Mouse (Mus musculus) CH12.LX (cell line): Measurements from ENCODE around the gene Fmnl1. TPM values are rescaled to one million over a fixed set of nuclear protein-coding genes. Genes with fewer than 3 reads are reported as not detected.

Experiments
- DNase-seq: peaks from one replicate; pipeline ENCODE4 v3.0.0-alpha.2; 2013; ENCODE audit errors: extremely low read depth
- H3K27ac ChIP-seq: 2 replicates; pipeline ENCODE4 v1.5.1; 2012; ENCODE audit warnings: low read depth, mild to moderate bottlenecking, control low read depth, moderate library complexity; ENCODE audit not compliant: insufficient read depth
- H3K27me3 ChIP-seq: replicated peaks from 2 replicates; pipeline ENCODE3; 2012; ENCODE audit warnings: inconsistent platforms
- H3K36me3 ChIP-seq, 2 experiments: replicated peaks in 1 of 2; 2 replicates each; pipeline versions ENCODE3 to v1.6.1; 2012; ENCODE audit warnings: inconsistent platforms in 1 of 2, low read length in 1 of 2, mild to moderate bottlenecking in 1 of 2, mixed read lengths in 1 of 2, moderate library complexity in 1 of 2; ENCODE audit not compliant: control insufficient read depth in 1 of 2, insufficient read depth in 1 of 2
- H3K4me1 ChIP-seq, 2 experiments: 2 replicates each; pipeline ENCODE4 v1.6.1; 2012; ENCODE audit warnings: inconsistent platforms in 1 of 2, moderate library complexity in 1 of 2; ENCODE audit not compliant: insufficient read depth in 2 of 2, control insufficient read depth in 1 of 2
- H3K4me2 ChIP-seq: 2 replicates; pipeline ENCODE4 v1.6.1; 2012; ENCODE audit warnings: low read depth, mild to moderate bottlenecking, control low read depth; ENCODE audit not compliant: poor library complexity, insufficient read depth, severe bottlenecking
- H3K4me3 ChIP-seq, 3 experiments: fragments of 150-350 bp in 1 of 3; sonication (generic) in 1 of 3; replicated peaks in 1 of 3; 2 replicates each; pipeline versions ENCODE3 to v1.5.1; 2011 to 2012; ENCODE audit warnings: low read depth in 2 of 3, low read length in 2 of 3, mild to moderate bottlenecking in 2 of 3, moderate library complexity in 2 of 3, control low read depth in 1 of 3, improper control_type of control experiment in 1 of 3, inconsistent platforms in 1 of 3, mixed read lengths in 1 of 3; ENCODE audit not compliant: poor library complexity in 1 of 3
- H3K79me2 ChIP-seq: replicated peaks from 2 replicates; pipeline ENCODE4 v1.6.1; 2012; ENCODE audit warnings: mild to moderate bottlenecking, moderate library complexity; ENCODE audit not compliant: control insufficient read depth, poor library complexity, insufficient read depth, severe bottlenecking; ENCODE audit errors: extremely low read depth
- H3K9ac ChIP-seq: 2 replicates; pipeline ENCODE4 v1.6.1; 2012; ENCODE audit warnings: low read depth, mild to moderate bottlenecking, control low read depth, moderate library complexity; ENCODE audit not compliant: insufficient read depth
- H3K9me3 ChIP-seq: replicated peaks from 2 replicates; pipeline ENCODE3; 2012; ENCODE audit warnings: low read length, inconsistent platforms, mixed read lengths
- CHD1 ChIP-seq: IDR thresholded peaks from 2 replicates; pipeline ENCODE4 v1.6.1; 2012; ENCODE audit warnings: low read depth, low read length, improper control_type of control experiment, inconsistent platforms
- ETS1 ChIP-seq: conservative IDR thresholded peaks from 2 replicates; pipeline ENCODE4 v1.6.1; 2012; ENCODE audit warnings: low read depth, mild to moderate bottlenecking, inconsistent platforms, low read length, improper control_type of control experiment, moderate library complexity
- HCFC1 ChIP-seq: IDR thresholded peaks from 2 replicates; pipeline ENCODE4 v1.6.1; 2012; ENCODE audit warnings: low read depth, mild to moderate bottlenecking, inconsistent platforms, low read length, improper control_type of control experiment
- JUND ChIP-seq: conservative IDR thresholded peaks from 2 replicates; pipeline ENCODE4 v1.6.1; 2011; ENCODE audit warnings: low read depth, low read length, improper control_type of control experiment
- KAT2A ChIP-seq: IDR thresholded peaks from 2 replicates; pipeline ENCODE4 v1.6.1; 2012; ENCODE audit warnings: low read length, improper control_type of control experiment, inconsistent platforms; ENCODE audit not compliant: insufficient replicate concordance
- MAX ChIP-seq: IDR thresholded peaks from 2 replicates; pipeline ENCODE4 v1.6.1; 2011; ENCODE audit warnings: low read length, improper control_type of control experiment
- MAZ ChIP-seq: IDR thresholded peaks from 2 replicates; pipeline ENCODE4 v1.6.1; 2012; ENCODE audit warnings: low read depth, mild to moderate bottlenecking, inconsistent platforms, low read length, improper control_type of control experiment, moderate library complexity
- MYC ChIP-seq: IDR thresholded peaks from 2 replicates; pipeline ENCODE4 v1.6.1; 2011; ENCODE audit warnings: low read depth, mild to moderate bottlenecking, improper control_type of control experiment, low read length
- NELFE ChIP-seq: IDR thresholded peaks from 2 replicates; pipeline ENCODE4 v1.6.1; 2011; ENCODE audit warnings: low read depth, low read length, improper control_type of control experiment
- PAX5 ChIP-seq: IDR thresholded peaks from 2 replicates; pipeline ENCODE4 v1.6.1; 2012; ENCODE audit warnings: low read length, inconsistent platforms, mixed read lengths
- POLR2AphosphoS2 ChIP-seq: IDR thresholded peaks from 2 replicates; pipeline ENCODE4 v1.6.1; 2011; ENCODE audit warnings: low read depth, low read length, improper control_type of control experiment
- RCOR1 ChIP-seq: conservative IDR thresholded peaks from 2 replicates; pipeline ENCODE4 v1.6.1; 2012; ENCODE audit warnings: low read depth, mild to moderate bottlenecking, inconsistent platforms, low read length, improper control_type of control experiment
- SMC3 ChIP-seq: IDR thresholded peaks from 2 replicates; pipeline ENCODE4 v1.6.1; 2011; ENCODE audit warnings: low read depth, low read length, improper control_type of control experiment
- TCF12 ChIP-seq: IDR thresholded peaks from 2 replicates; pipeline ENCODE4 v1.6.1; 2014; ENCODE audit warnings: low read depth, mild to moderate bottlenecking, inconsistent platforms, low read length, improper control_type of control experiment
- UBTF ChIP-seq: IDR thresholded peaks from 2 replicates; pipeline ENCODE4 v1.6.1; 2012; ENCODE audit warnings: low read depth, mild to moderate bottlenecking, inconsistent platforms, low read length, improper control_type of control experiment, moderate library complexity
- ZC3H11A ChIP-seq: IDR thresholded peaks from 2 replicates; pipeline ENCODE4 v1.6.1; 2012; ENCODE audit warnings: low read depth, mild to moderate bottlenecking, inconsistent platforms, low read length, improper control_type of control experiment
- ZKSCAN1 ChIP-seq: IDR thresholded peaks from 2 replicates; pipeline ENCODE4 v1.6.1; 2012; ENCODE audit warnings: low read depth, inconsistent platforms, low read length, improper control_type of control experiment, borderline replicate concordance
- dilution Hi-C: fragments of 300-500 bp; cut with MboI; formaldehyde crosslinking; loops from 2 replicates; pipeline ENCODE4 v1.14.3; 2020; ENCODE audit warnings: low sequenced_read_pairs; ENCODE audit not compliant: extremely low pct_unique_long_range_greater_than_20kb, extremely low pct_ligation_motif_present
- in situ Hi-C: fragments of 300-500 bp; cut with MboI; formaldehyde crosslinking; loops from 3 replicates; pipeline ENCODE4 v1.14.3; 2019; ENCODE audit warnings: low sequenced_read_pairs, low pct_ligation_motif_present, low pct_unique_long_range_greater_than_20kb, mixed read lengths
- polyA plus RNA-seq: library from polyadenylated mRNA; unstranded; fragments of >175 nt; gene quantifications from 2 replicates; pipeline ENCODE4 v1.2.1, GENCODE M21; 2012; ENCODE audit warnings: low read depth; ENCODE audit not compliant: insufficient read length
- total RNA-seq, 2 experiments: library from RNA; depleted of rRNA; stranded (reverse); fragments of 300-350 nt in 1 of 2; fragments of >200 nt in 1 of 2; gene quantifications; 2 replicates each; pipeline ENCODE4 v1.2.3; 2012 to 2014

Gene Fmnl1
- total and polyA plus RNA-seq, 3 experiments, result 6.9 to 118 (median 35.0) TPM

GRCm38 (mm10) chr11:103246731-103247290, 75.9 kb downstream of the Fmnl1 start (continued):
- TF ChIP-seq ZKSCAN1, result no peak
- no peak for TF ChIP-seq PAX5

- Histone ChIP-seq H3K79me2 (peaks cover 17% of the 10 kb centered on the region), H3K36me3 (peaks cover 2 to 33% of the 10 kb centered on the region in 2 experiments), H3K27ac (no peak overlapping the region), H3K9me3 (no peaks in the 10 kb centered on the region), H3K9ac (no peak overlapping the region), H3K4me3 (no peak overlapping the region), H3K4me2 (no peak overlapping the region), H3K27me3 (no peaks in the 10 kb centered on the region), H3K4me1 (peaks cover 34 to 75% of the 10 kb centered on the region in 2 experiments)
- dilution Hi-C loops (no loop called here), in situ Hi-C loops (no loop called here)
- TF ChIP-seq ZC3H11A, result no peak
- no peak for TF ChIP-seq TCF12
- TF ChIP-seq SMC3, result no peak
- no peak for TF ChIP-seq JUND
- no peak for TF ChIP-seq NELFE
- no peak for TF ChIP-seq UBTF
- no peak for TF ChIP-seq KAT2A
- no peak for TF ChIP-seq MYC
- TF ChIP-seq PAX5, result no peak
- no peak for TF ChIP-seq RCOR1
- no peak for TF ChIP-seq ETS1
- no peak for TF ChIP-seq MAX
- TF ChIP-seq MAZ, result no peak
- no peak for TF ChIP-seq HCFC1
- no peak for TF ChIP-seq CHD1
- TF ChIP-seq POLR2AphosphoS2, result no peak
- no peak for DNase-seq
Measured at GRCm38 (mm10) chr11:103247504-103248177, 76.7 kb downstream of the Fmnl1 start.

Other genes starting within 250 kb of the Fmnl1 start
- 50.1 and 54.4 TPM in 2 replicates for gene Kif18b, start 246.0 kb upstream of the Fmnl1 start, total RNA-seq (2012; rRNA removed)
- gene Kif18b, start 246.0 kb upstream of the Fmnl1 start, total RNA-seq (2014; rRNA removed), result 30.5 and 32.6 TPM in 2 replicates
- 47.6 and 54.0 TPM in 2 replicates for gene Kif18b, start 246.0 kb upstream of the Fmnl1 start, polyA plus RNA-seq
- not detected in 2 replicates for gene C1ql1, start 224.4 kb upstream of the Fmnl1 start, total RNA-seq (2012; rRNA removed)
- gene C1ql1, start 224.4 kb upstream of the Fmnl1 start, total RNA-seq (2014; rRNA removed), result not detected in 2 replicates
- not detected in 2 replicates for gene C1ql1, start 224.4 kb upstream of the Fmnl1 start, polyA plus RNA-seq
- gene Nmt1, start 142.9 kb upstream of the Fmnl1 start, total RNA-seq (2012; rRNA removed), result 84.5 and 93.2 TPM in 2 replicates
- gene Nmt1, start 142.9 kb upstream of the Fmnl1 start, total RNA-seq (2014; rRNA removed), result 108 and 115 TPM in 2 replicates
- 205 and 208 TPM in 2 replicates for gene Nmt1, start 142.9 kb upstream of the Fmnl1 start, polyA plus RNA-seq
- 22.4 and 24.0 TPM in 2 replicates for gene Dcakd, start 142.8 kb upstream of the Fmnl1 start, total RNA-seq (2012; rRNA removed)
- gene Dcakd, start 142.8 kb upstream of the Fmnl1 start, total RNA-seq (2014; rRNA removed), result 7.8 and 8.8 TPM in 2 replicates
- 74.1 and 89.0 TPM in 2 replicates for gene Dcakd, start 142.8 kb upstream of the Fmnl1 start, polyA plus RNA-seq
- 24.3 and 27.4 TPM in 2 replicates for gene Plcd3, start 69.4 kb upstream of the Fmnl1 start, total RNA-seq (2012; rRNA removed)
- 6.3 and 7.1 TPM in 2 replicates for gene Plcd3, start 69.4 kb upstream of the Fmnl1 start, total RNA-seq (2014; rRNA removed)
- 9.7 and 11.3 TPM in 2 replicates for gene Plcd3, start 69.4 kb upstream of the Fmnl1 start, polyA plus RNA-seq
- 60.9 and 62.6 TPM in 2 replicates for gene Acbd4, start 69.4 kb upstream of the Fmnl1 start, total RNA-seq (2012; rRNA removed)
- 50.2 and 51.4 TPM in 2 replicates for gene Acbd4, start 69.4 kb upstream of the Fmnl1 start, total RNA-seq (2014; rRNA removed)
- 68.4 and 75.1 TPM in 2 replicates for gene Acbd4, start 69.4 kb upstream of the Fmnl1 start, polyA plus RNA-seq
- gene Hexim1, start 54.9 kb upstream of the Fmnl1 start, total RNA-seq (2012; rRNA removed), result 25.9 and 38.9 TPM in 2 replicates
- gene Hexim1, start 54.9 kb upstream of the Fmnl1 start, total RNA-seq (2014; rRNA removed), result 16.4 and 20.2 TPM in 2 replicates
- gene Hexim1, start 54.9 kb upstream of the Fmnl1 start, polyA plus RNA-seq, result 50.4 and 51.8 TPM in 2 replicates
- 31.4 and 33.3 TPM in 2 replicates for gene Hexim2, start 38.7 kb upstream of the Fmnl1 start, total RNA-seq (2012; rRNA removed)
- gene Hexim2, start 38.7 kb upstream of the Fmnl1 start, total RNA-seq (2014; rRNA removed), result 28.8 and 33.0 TPM in 2 replicates
- gene Hexim2, start 38.7 kb upstream of the Fmnl1 start, polyA plus RNA-seq, result 27.0 and 31.6 TPM in 2 replicates
- gene 1700023F06Rik, start 37.5 kb downstream of the Fmnl1 start, total RNA-seq (2012; rRNA removed), result not detected in 2 replicates
- not detected in 2 replicates for gene 1700023F06Rik, start 37.5 kb downstream of the Fmnl1 start, total RNA-seq (2014; rRNA removed)
- not detected in 2 replicates for gene 1700023F06Rik, start 37.5 kb downstream of the Fmnl1 start, polyA plus RNA-seq
- not detected in 2 replicates for gene Spata32, start 47.3 kb downstream of the Fmnl1 start, total RNA-seq (2012; rRNA removed)
- not detected in 2 replicates for gene Spata32, start 47.3 kb downstream of the Fmnl1 start, total RNA-seq (2014; rRNA removed)
- not detected in 2 replicates for gene Spata32, start 47.3 kb downstream of the Fmnl1 start, polyA plus RNA-seq
- 9.9 TPM in 2 replicates for gene Map3k14, start 96.4 kb downstream of the Fmnl1 start, total RNA-seq (2012; rRNA removed)
- 4.2 and 4.5 TPM in 2 replicates for gene Map3k14, start 96.4 kb downstream of the Fmnl1 start, total RNA-seq (2014; rRNA removed)
- gene Map3k14, start 96.4 kb downstream of the Fmnl1 start, polyA plus RNA-seq, result 9.0 and 11.2 TPM in 2 replicates
- 24.4 and 26.1 TPM in 2 replicates for gene Arhgap27, start 192.6 kb downstream of the Fmnl1 start, total RNA-seq (2012; rRNA removed)
- 11.4 and 11.8 TPM in 2 replicates for gene Arhgap27, start 192.6 kb downstream of the Fmnl1 start, total RNA-seq (2014; rRNA removed)
- 26.7 and 30.9 TPM in 2 replicates for gene Arhgap27, start 192.6 kb downstream of the Fmnl1 start, polyA plus RNA-seq
- 5.3 and 5.4 TPM in 2 replicates for gene Plekhm1, start 241.6 kb downstream of the Fmnl1 start, total RNA-seq (2012; rRNA removed)
- gene Plekhm1, start 241.6 kb downstream of the Fmnl1 start, total RNA-seq (2014; rRNA removed), result 2.7 and 3.5 TPM in 2 replicates
- gene Plekhm1, start 241.6 kb downstream of the Fmnl1 start, polyA plus RNA-seq, result 18.3 and 23.2 TPM in 2 replicates